Mouse (Mus musculus) bone marrow, adult 2 months (tissue): ENCODE results near the gene 1700014D04Rik. TPM values are rescaled to one million over a fixed set of nuclear protein-coding genes. Genes with fewer than 3 reads are reported as not detected.
"Not testable (repeated sequence)": the region's sequence is repeated elsewhere in the genome, so short reads cannot be mapped to it uniquely, and the experiment has no call there.

Experiments used
- H3K27ac ChIP-seq: fragments of 200-500 bp; 2 replicates; pipeline ENCODE4 v1.5.1; 2012; ENCODE audit warnings: low read depth, mild to moderate bottlenecking, control low read depth, inconsistent platforms, low read length; ENCODE audit not compliant: control insufficient read depth, poor library complexity, insufficient read depth
- H3K4me1 ChIP-seq: fragments of 200-500 bp; 2 replicates; pipeline ENCODE4 v1.6.1; 2011; ENCODE audit warnings: low read length; ENCODE audit not compliant: control insufficient read depth, insufficient read depth
- H3K4me3 ChIP-seq: fragments of 200-500 bp; replicated peaks from 2 replicates; pipeline ENCODE3; 2011; ENCODE audit warnings: mild to moderate bottlenecking, low read depth, low read length, control low read depth; ENCODE audit not compliant: control insufficient read depth
- CTCF ChIP-seq: fragments of 200-500 bp; IDR thresholded peaks from 2 replicates; pipeline ENCODE4 v1.5.1; 2011; ENCODE audit warnings: low read length, control low read depth; ENCODE audit not compliant: control insufficient read depth, insufficient read depth
- POLR2A ChIP-seq: fragments of 200-500 bp; IDR thresholded peaks from 2 replicates; pipeline ENCODE4 v1.6.1; 2011; ENCODE audit warnings: low read depth, mild to moderate bottlenecking, control low read depth, low read length, borderline replicate concordance; ENCODE audit not compliant: control insufficient read depth
- WGBS: fragments of 180-500 bp; shearing (Covaris S2); methylation state at CpG from one replicate; pipeline ENCODE4 v1.1.7; 2018; 5-methylcytosine and 5-hydroxymethylcytosine counted together
- polyA plus RNA-seq: library from polyadenylated mRNA; stranded (reverse); fragments of >200 nt; gene quantifications from 2 replicates; pipeline ENCODE4 v1.2.4, GENCODE M21; 2011; ENCODE audit warnings: low replicate concordance; ENCODE audit not compliant: missing spikeins, insufficient read depth, insufficient read length

1700014D04Rik gene
- polyA plus RNA-seq, 1 experiment, result not detected

GRCm38 (mm10) chr13:59704562-59704961 is 42.0 kb downstream of the 1700014D04Rik start:
- TF ChIP-seq CTCF (no peak), POLR2A (no peak)
- WGBS, result 8% methylated on average over 12 of the region's 12 CpGs
- H3K4me3 ChIP-seq, result peak overlapping the region; percentile 49
- H3K27ac ChIP-seq, result no peak overlapping the region
- H3K4me1 ChIP-seq, result no peaks in the 10 kb centered on the region; the same call in 1 of the 2 replicates

- Histone ChIP-seq H3K4me3 (no peak overlapping the region), H3K4me1 (no peaks in the 10 kb centered on the region; the same call in 1 of the 2 replicates), H3K27ac (no peak overlapping the region)
- 70% methylated on average over 12 of the region's 12 CpGs for WGBS
- no peak for TF ChIP-seq POLR2A
These were observed 43.0 kb downstream of the 1700014D04Rik start for GRCm38 (mm10) chr13:59703514-59703913.

DNA sequence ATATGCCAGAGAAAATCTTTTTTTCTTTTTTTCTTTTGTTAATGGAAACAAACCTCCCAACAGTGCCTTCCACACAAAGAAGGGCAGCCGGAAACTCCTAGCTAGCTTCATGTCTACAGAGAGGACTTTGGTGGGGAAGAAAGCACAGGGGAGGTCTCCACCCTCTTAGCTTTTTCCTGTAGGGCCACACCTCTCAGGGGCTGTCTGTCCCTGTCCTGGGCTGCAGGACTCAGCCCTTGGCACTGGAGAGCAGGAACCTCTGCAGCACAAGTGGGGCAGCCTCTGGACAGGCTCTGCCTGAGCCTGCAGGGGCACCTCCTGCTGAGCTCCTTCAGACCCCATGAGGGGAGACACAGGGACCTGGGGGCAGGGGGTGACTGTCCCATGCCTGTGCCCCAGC is 46.4 kb downstream of the 1700014D04Rik start:
- H3K27ac ChIP-seq, H3K4me3 ChIP-seq, H3K4me1 ChIP-seq: not testable (repeated sequence)
- 87% methylated on average over 1 of the region's 1 CpGs for WGBS

DNA sequence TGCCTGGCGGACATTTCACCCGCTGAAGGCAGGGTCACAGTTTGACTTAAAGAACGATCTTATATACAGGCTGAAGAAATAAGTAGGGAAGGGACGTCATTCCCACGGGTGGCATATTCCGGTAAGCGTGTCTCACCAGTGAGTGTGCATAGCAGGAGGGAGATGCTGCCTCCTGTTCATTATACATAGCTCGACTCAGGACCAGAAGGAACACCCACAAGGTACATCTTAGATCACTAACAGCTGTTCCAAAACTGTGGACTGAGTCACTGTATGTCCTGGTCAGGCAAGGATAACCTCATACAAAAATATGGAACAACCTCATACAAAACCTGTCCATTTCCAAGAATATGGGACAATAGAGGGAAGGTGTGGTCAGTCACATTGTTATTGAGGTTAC is 47.4 kb downstream of the 1700014D04Rik start:
- WGBS, result 92% methylated on average over 8 of the region's 8 CpGs
- Histone ChIP-seq H3K4me3 (no peak overlapping the region), H3K4me1 (peaks cover 2% of the 10 kb centered on the region; the same call in 1 of the 2 replicates), H3K27ac (no peak overlapping the region)
- TF ChIP-seq CTCF (no peak), POLR2A (no peak)

GRCm38 (mm10) chr13:59695781-59696180 is 50.8 kb downstream of the 1700014D04Rik start:
- WGBS, result 82% methylated on average over 7 of the region's 7 CpGs
- no peak for TF ChIP-seq POLR2A
- no peak for TF ChIP-seq CTCF
- H3K27ac ChIP-seq, result no peak overlapping the region
- H3K4me3 ChIP-seq, result no peak overlapping the region
- H3K4me1 ChIP-seq, result peaks cover 2% of the 10 kb centered on the region; the same call in 1 of the 2 replicates

- Histone ChIP-seq H3K4me1 (peaks cover 2% of the 10 kb centered on the region; the same call in 1 of the 2 replicates), H3K27ac (no peak within 1 kb of the TSS), H3K4me3 (no peak within 1 kb of the TSS)
- TF ChIP-seq CTCF, result no peak
- no peak for TF ChIP-seq POLR2A
- WGBS, result 75% methylated on average over 3 of the region's 3 CpGs
These were observed 52.5 kb downstream of the 1700014D04Rik start, which contains the start of gene 4921517D22Rik for GRCm38 (mm10) chr13:59694008-59694407. 4921517D22Rik (minus strand) TSS chr13:59694108.

GRCm38 (mm10) chr13:59691478-59691877 is 55.1 kb downstream of the 1700014D04Rik start:
- TF ChIP-seq POLR2A (no peak), CTCF (no peak)
- H3K4me3 ChIP-seq, result no peak overlapping the region
- 86% methylated on average over 10 of the region's 10 CpGs for WGBS
- no peak overlapping the region for H3K27ac ChIP-seq
- H3K4me1 ChIP-seq, result no peaks in the 10 kb centered on the region

Other genes starting within 250 kb of the 1700014D04Rik start
- gene Agtpbp1, start 161.5 kb downstream of the 1700014D04Rik start, polyA plus RNA-seq, result 18.0 and 56.6 TPM in 2 replicates
- gene Naa35, start 161.5 kb downstream of the 1700014D04Rik start, polyA plus RNA-seq, result 33.4 and 94.8 TPM in 2 replicates
- gene Golm1, start 70.9 kb downstream of the 1700014D04Rik start, polyA plus RNA-seq, result 12.7 and 13.9 TPM in 2 replicates
- gene 4921517D22Rik, start 52.6 kb downstream of the 1700014D04Rik start, polyA plus RNA-seq, result not detected in 2 replicates
- not detected in 2 replicates for gene Spata31d1a, start 36.4 kb downstream of the 1700014D04Rik start, polyA plus RNA-seq
- not detected in 2 replicates for gene Spata31d1b, start 34.5 kb downstream of the 1700014D04Rik start, polyA plus RNA-seq
- gene Spata31d1d, start 15.0 kb downstream of the 1700014D04Rik start, polyA plus RNA-seq, result not detected in 2 replicates
- gene Isca1, start 23.1 kb upstream of the 1700014D04Rik start, polyA plus RNA-seq, result 95.1 and 226 TPM in 2 replicates
- 30.5 TPM in 1 of 2 replicates, not detected in the other for gene Gm49354, start 35.5 kb upstream of the 1700014D04Rik start, polyA plus RNA-seq
- 236 and 243 TPM in 2 replicates for gene Tut7, start 76.4 kb upstream of the 1700014D04Rik start, polyA plus RNA-seq